Mouse (Mus musculus) intestine, embryonic 15.5 days (tissue): ENCODE measurements around the gene Mdh1. TPM values are rescaled to one million over a fixed set of nuclear protein-coding genes. Genes with fewer than 3 reads are reported as not detected.
A peak's percentile ranks its signal among the peaks of the same experiment; 100 is the strongest.

Source experiments
- ATAC-seq: fragments of 200-750 bp; cut with Nextera tagmentation; 2 replicates; pipeline ENCODE4 v1.8.0; 2017; ENCODE audit warnings: moderate TSS enrichment, moderate library complexity
- H3K27ac ChIP-seq: fragments of 300-500 bp; sonication (generic); 2 replicates; pipeline ENCODE4 v1.5.1; 2015; ENCODE audit warnings: mild to moderate bottlenecking, inconsistent platforms
- H3K27me3 ChIP-seq: fragments of 300-500 bp; sonication (generic); replicated peaks from 2 replicates; pipeline ENCODE4 v1.6.1; 2015; ENCODE audit warnings: inconsistent platforms
- H3K36me3 ChIP-seq: fragments of 300-500 bp; sonication (generic); 2 replicates; pipeline ENCODE4 v1.6.1; 2015; ENCODE audit warnings: inconsistent platforms
- H3K4me1 ChIP-seq: fragments of 300-500 bp; sonication (generic); replicated peaks from 2 replicates; pipeline ENCODE4 v1.6.1; 2015; ENCODE audit warnings: inconsistent platforms
- H3K4me2 ChIP-seq: fragments of 300-500 bp; sonication (generic); replicated peaks from 2 replicates; pipeline ENCODE4 v1.6.1; 2015; ENCODE audit warnings: mild to moderate bottlenecking, inconsistent platforms
- H3K4me3 ChIP-seq: fragments of 300-500 bp; sonication (generic); replicated peaks from 2 replicates; pipeline ENCODE4 v1.5.1; 2015; ENCODE audit warnings: inconsistent platforms
- H3K9ac ChIP-seq: fragments of 300-500 bp; sonication (generic); 2 replicates; pipeline ENCODE4 v1.6.1; 2015; ENCODE audit warnings: inconsistent platforms
- H3K9me3 ChIP-seq: fragments of 300-500 bp; sonication (generic); 2 replicates; pipeline ENCODE4 v1.6.1; 2016; ENCODE audit warnings: inconsistent platforms
- WGBS: fragments of 180-500 bp; shearing (Covaris S2); methylation state at CpG from one replicate; pipeline ENCODE4 v1.1.7; 2015; 5-methylcytosine and 5-hydroxymethylcytosine counted together
- polyA plus RNA-seq: library from polyadenylated mRNA; unstranded; fragments of >200 nt; fragmentation: Nextera tagmentation; extraction: Ambion mirVana; gene quantifications from 2 replicates; pipeline ENCODE4 v1.2.1, GENCODE M21; 2015

Gene Mdh1
- polyA plus RNA-seq, result 556 and 583 TPM in 2 replicates

- H3K4me2 ChIP-seq, result peak within 1 kb of the TSS; percentile 63
- ATAC-seq, result peak; percentile 98
- peak within 1 kb of the TSS; percentile 68 for H3K9ac ChIP-seq
- peak within 1 kb of the TSS; percentile 71 for H3K4me3 ChIP-seq
- no peaks in the 10 kb centered on the region for H3K27me3 ChIP-seq
- peak within 1 kb of the TSS; percentile 80 for H3K27ac ChIP-seq
- peaks cover 11% of the 10 kb centered on the region for H3K4me1 ChIP-seq
- WGBS, result 0% methylated on average over 42 of the region's 42 CpGs
- H3K36me3 ChIP-seq, result no peaks in the 10 kb centered on the region
- no peaks in the 10 kb centered on the region for H3K9me3 ChIP-seq
Measured at GRCm38 (mm10) chr11:21571700-21572381, at the start of gene Mdh1, which contains the start of gene Wdpcp. Gene Mdh1 (minus strand): TSS chr11:21572367. Gene Wdpcp (plus strand): TSS chr11:21572235.

- no peaks in the 10 kb centered on the region for H3K4me1 ChIP-seq
- no peaks in the 10 kb centered on the region for H3K9me3 ChIP-seq
- H3K27ac ChIP-seq, result no peak overlapping the region
- H3K4me3 ChIP-seq, result no peak overlapping the region
- no peaks in the 10 kb centered on the region for H3K27me3 ChIP-seq
- H3K9ac ChIP-seq, result no peak overlapping the region
- no peaks in the 10 kb centered on the region for H3K36me3 ChIP-seq
- H3K4me2 ChIP-seq, result no peak overlapping the region
- ATAC-seq, result no peak
Measured at GRCm38 (mm10) chr11:21615915-21616314, 43.7 kb upstream of the Mdh1 start.

- Histone ChIP-seq H3K27ac (no peak overlapping the region), H3K4me2 (no peak overlapping the region), H3K27me3 (no peaks in the 10 kb centered on the region), H3K9ac (no peak overlapping the region), H3K36me3 (no peaks in the 10 kb centered on the region), H3K9me3 (no peaks in the 10 kb centered on the region), H3K4me3 (no peak overlapping the region), H3K4me1 (no peaks in the 10 kb centered on the region)
- no peak for ATAC-seq
- 71% methylated on average over 5 of the region's 5 CpGs for WGBS
Measured at GRCm38 (mm10) chr11:21602497-21602896, 30.3 kb upstream of the Mdh1 start.

GRCm38 (mm10) chr11:21583286-21583685, 11.1 kb upstream of the Mdh1 start:
- H3K4me1 ChIP-seq, result no peaks in the 10 kb centered on the region
- no peaks in the 10 kb centered on the region for H3K27me3 ChIP-seq
- H3K27ac ChIP-seq, result no peak overlapping the region
- no peaks in the 10 kb centered on the region for H3K9me3 ChIP-seq
- no peak for ATAC-seq
- H3K9ac ChIP-seq, result no peak overlapping the region
- no peak overlapping the region for H3K4me2 ChIP-seq
- no peaks in the 10 kb centered on the region for H3K36me3 ChIP-seq
- no peak overlapping the region for H3K4me3 ChIP-seq
- 52% methylated on average over 1 of the region's 1 CpGs for WGBS

- H3K9ac ChIP-seq, result no peak overlapping the region
- ATAC-seq, result no peak
- no peak overlapping the region for H3K27ac ChIP-seq
- no peaks in the 10 kb centered on the region for H3K4me1 ChIP-seq
- H3K27me3 ChIP-seq, result no peaks in the 10 kb centered on the region
- no peaks in the 10 kb centered on the region for H3K9me3 ChIP-seq
- H3K36me3 ChIP-seq, result no peaks in the 10 kb centered on the region
- H3K4me3 ChIP-seq, result no peak overlapping the region
- WGBS, result 70% methylated on average over 7 of the region's 7 CpGs
- no peak overlapping the region for H3K4me2 ChIP-seq
Measured at GRCm38 (mm10) chr11:21581472-21581871, 9.3 kb upstream of the Mdh1 start.

GRCm38 (mm10) chr11:21570973-21571372, 1.2 kb downstream of the Mdh1 start:
- Histone ChIP-seq H3K9me3 (no peaks in the 10 kb centered on the region), H3K27ac (peak overlapping the region; percentile 80), H3K4me3 (peak overlapping the region; percentile 71), H3K9ac (peak overlapping the region; percentile 68), H3K4me1 (peaks cover 11% of the 10 kb centered on the region), H3K4me2 (peak overlapping the region; percentile 63), H3K27me3 (no peaks in the 10 kb centered on the region), H3K36me3 (no peaks in the 10 kb centered on the region)
- WGBS, result 6% methylated on average over 10 of the region's 10 CpGs
- no peak for ATAC-seq

GRCm38 (mm10) chr11:21570109-21570474, 2.1 kb downstream of the Mdh1 start:
- no peaks in the 10 kb centered on the region for H3K9me3 ChIP-seq
- ATAC-seq, result no peak
- H3K4me2 ChIP-seq, result peak overlapping the region; percentile 24
- H3K4me3 ChIP-seq, result 0 out of 2 replicates have a peak overlapping the region, but pooled peaks have one; percentile 2
- H3K4me1 ChIP-seq, result peaks cover 11% of the 10 kb centered on the region
- H3K36me3 ChIP-seq, result no peaks in the 10 kb centered on the region
- H3K27ac ChIP-seq, result no peak overlapping the region; the same call in 1 of the 2 replicates
- no peak overlapping the region for H3K9ac ChIP-seq
- WGBS, result 89% methylated on average over 2 of the region's 2 CpGs
- H3K27me3 ChIP-seq, result no peaks in the 10 kb centered on the region

- Histone ChIP-seq H3K27me3 (no peaks in the 10 kb centered on the region), H3K4me3 (no peak overlapping the region), H3K9ac (no peak overlapping the region), H3K9me3 (no peaks in the 10 kb centered on the region), H3K36me3 (no peaks in the 10 kb centered on the region), H3K4me2 (peak overlapping the region; percentile 24), H3K4me1 (peaks cover 11% of the 10 kb centered on the region), H3K27ac (no peak overlapping the region; the same call in 1 of the 2 replicates)
- WGBS, result 28% methylated on average over 3 of the region's 3 CpGs
- no peak for ATAC-seq
Measured at GRCm38 (mm10) chr11:21569456-21570108, 2.6 kb downstream of the Mdh1 start.

- no peak overlapping the region for H3K9ac ChIP-seq
- 62% methylated on average over 5 of the region's 5 CpGs for WGBS
- H3K4me2 ChIP-seq, result no peak overlapping the region; the same call in 1 of the 2 replicates
Measured at GRCm38 (mm10) chr11:21569002-21569401, 3.2 kb downstream of the Mdh1 start.

GRCm38 (mm10) chr11:21567733-21568132, 4.4 kb downstream of the Mdh1 start:
- ATAC-seq, result no peak
- no peak overlapping the region for H3K4me2 ChIP-seq
- H3K9ac ChIP-seq, result no peak overlapping the region
- H3K36me3 ChIP-seq, result peaks cover 5% of the 10 kb centered on the region; the same call in 1 of the 2 replicates
- WGBS, result 79% methylated on average over 1 of the region's 1 CpGs
- no peaks in the 10 kb centered on the region for H3K27me3 ChIP-seq
- no peak overlapping the region for H3K27ac ChIP-seq
- no peak overlapping the region for H3K4me3 ChIP-seq
- no peaks in the 10 kb centered on the region for H3K9me3 ChIP-seq
- H3K4me1 ChIP-seq, result peaks cover 11% of the 10 kb centered on the region

More at GRCm38 (mm10) chr11:21569002-21569401, 3.2 kb downstream of the Mdh1 start:
- H3K4me1 ChIP-seq, result peaks cover 11% of the 10 kb centered on the region
- no peaks in the 10 kb centered on the region for H3K9me3 ChIP-seq
- H3K27me3 ChIP-seq, result no peaks in the 10 kb centered on the region
- H3K36me3 ChIP-seq, result peaks cover under 1% of the 10 kb centered on the region; the same call in 1 of the 2 replicates
- no peak overlapping the region for H3K27ac ChIP-seq
- no peak overlapping the region for H3K4me3 ChIP-seq
- no peak for ATAC-seq

- Histone ChIP-seq H3K27me3 (no peaks in the 10 kb centered on the region), H3K4me3 (no peak overlapping the region), H3K27ac (no peak overlapping the region), H3K9me3 (no peaks in the 10 kb centered on the region), H3K36me3 (peaks cover 6% of the 10 kb centered on the region; the same call in 1 of the 2 replicates), H3K4me1 (peaks cover 11% of the 10 kb centered on the region), H3K4me2 (no peak overlapping the region), H3K9ac (no peak overlapping the region)
- no peak for ATAC-seq
- 88% methylated on average over 6 of the region's 6 CpGs for WGBS
Measured at GRCm38 (mm10) chr11:21566934-21567333, 5.2 kb downstream of the Mdh1 start.

- 78% methylated on average over 9 of the region's 9 CpGs for WGBS
- 0 out of 2 replicates have a peak overlapping the region, but pooled peaks have one; percentile 32 for H3K27ac ChIP-seq
- H3K9ac ChIP-seq, result no peak overlapping the region
- no peak overlapping the region for H3K4me3 ChIP-seq
- peaks cover 6% of the 10 kb centered on the region; the same call in 1 of the 2 replicates for H3K36me3 ChIP-seq
- H3K4me1 ChIP-seq, result peaks cover 6% of the 10 kb centered on the region
- H3K4me2 ChIP-seq, result no peak overlapping the region
- ATAC-seq, result 0 out of 2 replicates have a peak, but pooled peaks have one; percentile 12
- no peaks in the 10 kb centered on the region for H3K27me3 ChIP-seq
- no peaks in the 10 kb centered on the region for H3K9me3 ChIP-seq
Measured at GRCm38 (mm10) chr11:21564681-21565405, 7.3 kb downstream of the Mdh1 start.
